Mouse (Mus musculus) G1E (cell line): Measurements from ENCODE around the gene Pdzd8.

ENCODE experiments used
- CTCF ChIP-seq: IDR thresholded peaks from 2 replicates; pipeline ENCODE4 v1.5.1; 2012; ENCODE audit warnings: low read depth, low read length, inconsistent platforms, mixed read lengths
- TAL1 ChIP-seq: conservative IDR thresholded peaks from 2 replicates; pipeline ENCODE4 v1.6.1; 2012; ENCODE audit warnings: low read depth, low read length, inconsistent platforms, mixed read lengths

DNA sequence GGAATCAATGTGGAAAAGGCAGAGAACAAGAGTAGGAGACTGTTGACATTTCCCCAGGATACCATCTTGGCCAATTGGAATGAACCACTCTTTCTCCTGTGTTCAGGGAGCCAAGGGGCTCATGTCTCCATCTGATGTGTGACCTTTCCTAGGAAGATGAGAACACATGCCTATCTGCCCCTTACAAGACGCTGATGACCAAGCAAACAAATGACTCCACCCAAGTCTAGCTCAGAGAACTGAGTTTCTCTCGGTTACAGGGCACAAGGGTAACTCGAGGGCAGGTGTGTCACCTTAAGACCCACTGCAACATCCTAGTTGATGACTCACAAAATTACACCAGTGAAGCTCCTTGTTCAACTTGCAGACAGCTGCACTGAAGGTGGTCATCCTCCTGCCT, 18.1 kb upstream of the Pdzd8 start:
- TF ChIP-seq CTCF (no peak), TAL1 (no peak)
